Comparison of ENCODE assay signal across 8 mouse cellular contexts in the genomic region with DNA sequence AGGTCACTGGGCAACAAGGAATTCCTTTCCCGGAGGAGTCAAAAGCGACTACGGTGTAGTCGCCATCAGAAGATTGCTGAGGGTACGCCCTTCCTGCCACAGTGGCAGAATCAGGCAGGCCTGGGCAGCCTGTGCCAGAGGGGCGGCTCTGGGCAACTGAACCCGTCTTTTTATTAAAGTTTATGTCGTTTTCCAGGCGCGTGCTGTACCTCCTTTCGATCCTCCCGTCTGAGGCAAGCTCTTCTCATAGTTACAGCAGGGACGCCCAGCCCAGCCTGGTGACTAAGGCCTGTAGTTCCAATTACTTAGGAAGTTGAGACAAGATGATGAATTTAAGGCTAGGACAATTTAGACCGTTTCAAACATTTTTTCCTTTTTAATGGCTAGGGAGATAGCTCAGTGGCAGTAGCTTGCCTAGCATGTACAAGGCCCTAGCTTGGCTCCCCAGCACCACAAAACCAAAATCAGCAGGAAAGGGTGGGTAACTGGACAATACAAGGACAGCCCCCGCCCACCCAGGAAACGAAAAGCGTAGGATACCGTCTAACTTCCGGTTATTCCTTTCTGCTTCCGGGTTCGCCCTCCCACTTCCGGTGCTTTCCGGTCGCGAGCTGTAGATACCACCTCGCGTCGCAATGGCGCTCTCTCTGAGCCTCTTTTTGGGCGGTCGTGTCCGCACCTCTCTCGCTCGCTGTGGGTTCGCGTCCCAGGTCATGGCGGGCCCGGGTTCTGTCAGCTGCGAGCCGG. TPM values are rescaled to one million over a fixed set of nuclear protein-coding genes. Genes with fewer than 3 reads are reported as not detected.
A peak's percentile ranks its signal among the peaks of the same experiment; 100 is the strongest.
DNase-seq lines count a peak whose midpoint lies in the region; ATAC-seq and TF ChIP-seq lines count a peak whose summit lies in the region.

A gene (plus strand): TSS at position 591 of the 747 bp plus-strand sequence.

- peak within 1 kb of the TSS; percentile 71 for H3K9ac ChIP-seq in lung, embryonic 15.5 days

- H3K9me3 ChIP-seq in lung, embryonic 15.5 days = no peaks in the 10 kb centered on the region

- H3K4me2 ChIP-seq in lung, embryonic 15.5 days = peak within 1 kb of the TSS; percentile 83

- TF ChIP-seq CTCF in olfactory bulb, adult 2 months (IDR thresholded peaks at IDR 0.05; ENCODE audit: insufficient read depth, low read depth, low read length) = no peak
- no peak for TF ChIP-seq CTCF in thymus, adult 2 months (IDR thresholded peaks at IDR 0.05; ENCODE audit: borderline replicate concordance, control insufficient read depth, extremely low read depth, insufficient read depth, low read length, poor library complexity)

- H3K36me3 ChIP-seq in lung, embryonic 15.5 days = peaks cover 25% of the 10 kb centered on the region
- peaks cover 18% of the 10 kb centered on the region for H3K36me3 ChIP-seq in thymus, adult 2 months (ENCODE audit: control insufficient read depth, insufficient read depth, low read length)

- peak within 1 kb of the TSS; percentile 72 for H3K27ac ChIP-seq in lung, embryonic 15.5 days
- peak within 1 kb of the TSS; percentile 1; the same call in 1 of the 2 replicates for H3K27ac ChIP-seq in olfactory bulb, adult 2 months (ENCODE audit: insufficient read depth, low read depth, low read length)
- H3K27ac ChIP-seq in thymus, adult 2 months (ENCODE audit: control insufficient read depth, insufficient read depth, low read length) = peak within 1 kb of the TSS; percentile 40; the same call in 1 of the 2 replicates

- peaks cover 14% of the 10 kb centered on the region for H3K4me1 ChIP-seq in lung, embryonic 15.5 days
- peaks cover 4% of the 10 kb centered on the region for H3K4me1 ChIP-seq in olfactory bulb, adult 2 months (ENCODE audit: control insufficient read depth, insufficient read depth, low read length)
- 0 out of 2 replicates have a peak, but pooled peaks cover 8% of the 10 kb centered on the region for H3K4me1 ChIP-seq in thymus, adult 2 months (replicated peaks; ENCODE audit: control insufficient read depth, insufficient read depth, low read length)

- DNase-seq in Muller cell, postnatal 12 days (ENCODE audit: inconsistent ontology term) = peak; percentile 90
- DNase-seq in cerebellum, adult 9-10 months = peak; percentile 84
- DNase-seq in layer of hippocampus, adult 9-10 months (ENCODE audit: low spot score) = peak; percentile 60
- DNase-seq in thymus, adult 2 months = peak; percentile 83

- peaks cover 5% of the 10 kb centered on the region; the same call in 1 of the 2 replicates for H3K27me3 ChIP-seq in lung, embryonic 15.5 days
- H3K27me3 ChIP-seq in thymus, adult 2 months (ENCODE audit: control insufficient read depth, insufficient read depth, low read length) = no peaks in the 10 kb centered on the region

- TF ChIP-seq POLR2A in olfactory bulb, adult 2 months (IDR thresholded peaks at IDR 0.05; ENCODE audit: insufficient read depth, low read depth, low read length) = 0 out of 2 replicates have a peak, but pooled peaks have one; percentile 45
- TF ChIP-seq POLR2A in thymus, adult 2 months (IDR thresholded peaks at IDR 0.05; ENCODE audit: control insufficient read depth, extremely low read depth, insufficient read depth, low read length, poor library complexity) = peak; percentile 87; the same call in 1 of the 2 replicates

- ATAC-seq in frontal cortex, adult (ENCODE audit: low TSS enrichment) = peak; percentile 96
- ATAC-seq in hematopoietic stem cell, adult 5-6 weeks (replicated peaks in 1 of 2; ENCODE audit: insufficient read depth in 1 of 2, low FRiP score in 2 of 2, low TSS enrichment in 1 of 2, low read depth in 1 of 2, poor library complexity in 2 of 2, severe bottlenecking in 2 of 2) = peak; percentile 63 to 85
- peak; percentile 87; the same call in 1 of the 2 replicates for ATAC-seq in lung, embryonic 15.5 days (ENCODE audit: borderline replicate concordance, extremely low read depth, low FRiP score, low TSS enrichment)

- H3K4me3 ChIP-seq in lung, embryonic 15.5 days = peak within 1 kb of the TSS; percentile 63
- peak within 1 kb of the TSS; percentile 87 for H3K4me3 ChIP-seq in olfactory bulb, adult 2 months (ENCODE audit: insufficient read depth, low read depth, low read length)
- H3K4me3 ChIP-seq in thymus, adult 2 months (ENCODE audit: control insufficient read depth, insufficient read depth, low read length) = peak within 1 kb of the TSS; percentile 77

- 22% methylated on average over 40 of the region's 40 CpGs for WGBS in lung, embryonic 15.5 days
- WGBS in olfactory bulb, adult 2 months = 27% methylated on average over 40 of the region's 40 CpGs
- 30% methylated on average over 40 of the region's 40 CpGs for WGBS in thymus, adult 2 months

RNA-seq across cellular contexts. Expression of the gene that starts here (rescaled TPM):
- 30.3 and 36.3 TPM in 2 replicates for total RNA-seq in hematopoietic stem cell, adult 5-6 weeks (2017)
- 44.6 and 45.7 TPM in 2 replicates for polyA plus RNA-seq in lung, embryonic 15.5 days (2015; fragmentation: Nextera tagmentation; extraction: Ambion mirVana)
- polyA plus RNA-seq in olfactory bulb, adult 2 months (2012; ENCODE audit: insufficient read depth, insufficient read length, low replicate concordance, missing spikeins) = not detected in 2 replicates
- polyA plus RNA-seq in thymus, adult 2 months (2012; rRNA removed) = 43.2 and 53.8 TPM in 2 replicates

Comparison
In these comparisons a context has a peak if more than half of its experiments do, and no peak if none do; other contexts are left out.
1. Peak in every context shown above with its lines: DNase-seq, ATAC-seq, H3K4me3 ChIP-seq and H3K27ac ChIP-seq.
2. RNA of the gene that starts here (polyA plus RNA-seq): 43.2 to 53.8 TPM in thymus, adult 2 months and 44.6 to 45.7 TPM in lung, embryonic 15.5 days; not detected in olfactory bulb, adult 2 months; every median in the first group is over 10 times any median in the second.
3. H3K27ac ChIP-seq: peak in every context shown above with its lines; median percentile 72 in lung, embryonic 15.5 days; 40 in thymus, adult 2 months; 1 in olfactory bulb, adult 2 months.